Comparison of ENCODE assay signal across 8 mouse cellular contexts in genomic region chr4:125066490-125067370, GRCm38 (mm10). TPM values are rescaled to one million over a fixed set of nuclear protein-coding genes. Genes with fewer than 3 reads are reported as not detected.
DNase-seq lines count a peak whose midpoint lies in the region; ATAC-seq and TF ChIP-seq lines count a peak whose summit lies in the region.

Gene Snip1, plus strand, starts transcription at chr4:125066672.

- no peak for TF ChIP-seq CTCF in midbrain, postnatal 0 days (IDR thresholded peaks at IDR 0.05)

- H3K36me3 ChIP-seq in embryonic facial prominence, embryonic 13.5 days: peaks cover 31% of the 10 kb centered on the region
- peaks cover 38% of the 10 kb centered on the region for H3K36me3 ChIP-seq in limb, embryonic 14.5 days (ENCODE audit: control insufficient read depth, insufficient read depth, low read length)
- H3K36me3 ChIP-seq in midbrain, postnatal 0 days (ENCODE audit: insufficient read depth, low read length): peaks cover 12% of the 10 kb centered on the region

- no peaks in the 10 kb centered on the region for H3K9me3 ChIP-seq in embryonic facial prominence, embryonic 13.5 days
- no peaks in the 10 kb centered on the region for H3K9me3 ChIP-seq in limb, embryonic 14.5 days (ENCODE audit: control insufficient read depth, low read length)
- H3K9me3 ChIP-seq in midbrain, postnatal 0 days (ENCODE audit: low read length): no peaks in the 10 kb centered on the region

- DNase-seq in 3134 (ENCODE audit: extremely low read depth, insufficient read length, low spot score): peak; percentile 90
- DNase-seq in adrenal gland, postnatal 36 days: peak; percentile 96 to 97
- DNase-seq in heart, adult 8-10 months (ENCODE audit: low spot score): peak; percentile 96
- peak; percentile 96 for DNase-seq in kidney, adult 9 months
- DNase-seq in limb, embryonic 14.5 days (ENCODE audit: low spot score): peak; percentile 93
- DNase-seq in midbrain, postnatal 0 days (ENCODE audit: low spot score): peak; percentile 95
- DNase-seq in spleen, postnatal 14 days (ENCODE audit: low spot score in 2 of 2): peak; percentile 85 to 90

- H3K27ac ChIP-seq in embryonic facial prominence, embryonic 13.5 days: peak within 1 kb of the TSS; percentile 58; the same call in 1 of the 2 replicates
- no peak within 1 kb of the TSS for H3K27ac ChIP-seq in limb, embryonic 14.5 days (replicated peaks; ENCODE audit: low read depth, low read length)
- H3K27ac ChIP-seq in midbrain, postnatal 0 days (ENCODE audit: low read depth, low read length): peak within 1 kb of the TSS; percentile 62; the same call in 1 of the 2 replicates

- ATAC-seq in embryonic facial prominence, embryonic 13.5 days (ENCODE audit: insufficient number of reproducible peaks, insufficient read depth, low FRiP score, low TSS enrichment, low read depth): peak; percentile 83
- peak; percentile 96 for ATAC-seq in limb, embryonic 14.5 days (ENCODE audit: low FRiP score, low read depth)
- peak; percentile 90 for ATAC-seq in midbrain, postnatal 0 days (ENCODE audit: low FRiP score)

- H3K4me3 ChIP-seq in embryonic facial prominence, embryonic 13.5 days: peak within 1 kb of the TSS; percentile 81
- peak within 1 kb of the TSS; percentile 95 for H3K4me3 ChIP-seq in limb, embryonic 14.5 days (replicated peaks; ENCODE audit: low read length)
- peak within 1 kb of the TSS; percentile 88 for H3K4me3 ChIP-seq in midbrain, postnatal 0 days (ENCODE audit: low read depth, low read length)

- H3K9ac ChIP-seq in embryonic facial prominence, embryonic 13.5 days: peak within 1 kb of the TSS; percentile 90
- peak within 1 kb of the TSS; percentile 76 for H3K9ac ChIP-seq in limb, embryonic 14.5 days (ENCODE audit: low read depth, low read length, severe bottlenecking)
- peak within 1 kb of the TSS; percentile 77 for H3K9ac ChIP-seq in midbrain, postnatal 0 days (replicated peaks; ENCODE audit: low read length, poor library complexity, severe bottlenecking)

- peak within 1 kb of the TSS; percentile 70 for H3K4me2 ChIP-seq in embryonic facial prominence, embryonic 13.5 days
- peak within 1 kb of the TSS; percentile 81 for H3K4me2 ChIP-seq in limb, embryonic 14.5 days (replicated peaks; ENCODE audit: low read depth, low read length, severe bottlenecking)
- H3K4me2 ChIP-seq in midbrain, postnatal 0 days (ENCODE audit: low read depth, low read length, poor library complexity, severe bottlenecking): peak within 1 kb of the TSS; percentile 87

- H3K4me1 ChIP-seq in embryonic facial prominence, embryonic 13.5 days: peaks cover 18% of the 10 kb centered on the region
- H3K4me1 ChIP-seq in limb, embryonic 14.5 days (ENCODE audit: control insufficient read depth, insufficient read depth, low read length): peaks cover 9% of the 10 kb centered on the region
- H3K4me1 ChIP-seq in midbrain, postnatal 0 days (ENCODE audit: insufficient read depth, low read length): peaks cover 10% of the 10 kb centered on the region; the same call in 1 of the 2 replicates

- 1% methylated on average over 78 of the region's 78 CpGs for WGBS in embryonic facial prominence, embryonic 13.5 days
- under 1% methylated on average over 76 of the region's 78 CpGs for WGBS in limb, embryonic 14.5 days
- under 1% methylated on average over 78 of the region's 78 CpGs for WGBS in midbrain, postnatal 0 days

- peaks cover 11% of the 10 kb centered on the region; the same call in 1 of the 2 replicates for H3K27me3 ChIP-seq in embryonic facial prominence, embryonic 13.5 days
- no peaks in the 10 kb centered on the region for H3K27me3 ChIP-seq in limb, embryonic 14.5 days (ENCODE audit: control insufficient read depth, insufficient read depth, low read length)
- H3K27me3 ChIP-seq in midbrain, postnatal 0 days (ENCODE audit: insufficient read depth, low read length): no peaks in the 10 kb centered on the region

- TF ChIP-seq POLR2A in limb, embryonic 14.5 days (IDR thresholded peaks at IDR 0.05; ENCODE audit: borderline replicate concordance, extremely low read depth, insufficient read depth, insufficient read length): peak; percentile 97

RNA-seq across cellular contexts. Expression of gene Snip1, which starts in this region (rescaled TPM):
- 10 to 100 TPM; 18.3 to 20.0 TPM for total RNA-seq in adrenal gland, postnatal 36 days (2021)
- polyA plus RNA-seq in embryonic facial prominence, embryonic 13.5 days (2015; fragmentation: Nextera tagmentation; extraction: Ambion mirVana): 31.9 and 32.9 TPM in 2 replicates
- total RNA-seq in heart, adult 8-10 months (2022): 1 to 10 TPM; 6.2 to 8.1 (median 7.6) TPM
- polyA plus RNA-seq in limb, embryonic 14.5 days (2012; rRNA removed): 20.5 and 20.7 TPM in 2 replicates
- 33.1 and 35.0 TPM in 2 replicates for polyA plus RNA-seq in limb, embryonic 14.5 days (2014; fragmentation: Nextera tagmentation; extraction: Ambion mirVana)
- total RNA-seq in midbrain, postnatal 0 days (2014; rRNA removed): 33.5 and 35.1 TPM in 2 replicates
- 16.0 and 17.1 TPM in 2 replicates for polyA plus RNA-seq in midbrain, postnatal 0 days (2015; fragmentation: Nextera tagmentation; extraction: Ambion mirVana)
